Mouse (Mus musculus) limb, embryonic 13.5 days (tissue): ENCODE data around the gene Fbxw4. TPM values are rescaled to one million over a fixed set of nuclear protein-coding genes. Genes with fewer than 3 reads are reported as not detected.

Experiments used
- ATAC-seq: fragments of 200-750 bp; cut with Nextera tagmentation; 2 replicates; pipeline ENCODE4 v1.8.0; 2017; ENCODE audit warnings: low read depth, moderate number of reproducible peaks, moderate TSS enrichment; ENCODE audit not compliant: low FRiP score
- H3K27ac ChIP-seq: fragments of 300-500 bp; sonication (generic); 2 replicates; pipeline ENCODE4 v1.5.1; 2015; ENCODE audit warnings: inconsistent platforms, mild to moderate bottlenecking, moderate library complexity
- H3K27me3 ChIP-seq: fragments of 300-500 bp; sonication (generic); 2 replicates; pipeline ENCODE4 v1.6.1; 2015; ENCODE audit warnings: mild to moderate bottlenecking, inconsistent platforms
- H3K36me3 ChIP-seq: fragments of 300-500 bp; sonication (generic); 2 replicates; pipeline ENCODE4 v1.6.1; 2015; ENCODE audit warnings: inconsistent platforms, mild to moderate bottlenecking, moderate library complexity
- H3K4me1 ChIP-seq: fragments of 300-500 bp; sonication (generic); 2 replicates; pipeline ENCODE4 v1.6.1; 2015; ENCODE audit warnings: inconsistent platforms
- H3K4me2 ChIP-seq: fragments of 300-500 bp; sonication (generic); replicated peaks from 2 replicates; pipeline ENCODE4 v1.6.1; 2015; ENCODE audit warnings: inconsistent platforms, mild to moderate bottlenecking, moderate library complexity
- H3K4me3 ChIP-seq: fragments of 300-500 bp; sonication (generic); 2 replicates; pipeline ENCODE4 v1.5.1; 2015; ENCODE audit warnings: moderate library complexity, mild to moderate bottlenecking, inconsistent platforms
- H3K9ac ChIP-seq: fragments of 300-500 bp; sonication (generic); 2 replicates; pipeline ENCODE4 v1.6.1; 2015; ENCODE audit warnings: mild to moderate bottlenecking, inconsistent platforms
- H3K9me3 ChIP-seq: fragments of 300-500 bp; sonication (generic); 2 replicates; pipeline ENCODE4 v1.6.1; 2016; ENCODE audit warnings: inconsistent platforms
- WGBS: fragments of 180-500 bp; shearing (Covaris S2); methylation state at CpG from one replicate; pipeline ENCODE4 v1.1.7; 2015; 5-methylcytosine and 5-hydroxymethylcytosine counted together
- polyA plus RNA-seq: library from polyadenylated mRNA; unstranded; fragments of >200 nt; fragmentation: Nextera tagmentation; extraction: Ambion mirVana; gene quantifications from 2 replicates; pipeline ENCODE4 v1.2.1, GENCODE M21; 2015

Gene Fbxw4
- 4.5 and 5.6 TPM in 2 replicates for polyA plus RNA-seq

- Histone ChIP-seq H3K9ac (peak within 1 kb of the TSS; percentile 99), H3K4me2 (peak within 1 kb of the TSS; percentile 72), H3K4me3 (peak within 1 kb of the TSS; percentile 90), H3K27me3 (no peaks in the 10 kb centered on the region), H3K9me3 (no peaks in the 10 kb centered on the region), H3K27ac (peak within 1 kb of the TSS; percentile 97), H3K36me3 (no peaks in the 10 kb centered on the region), H3K4me1 (peaks cover 42% of the 10 kb centered on the region)
- under 1% methylated on average over 93 of the region's 94 CpGs for WGBS
- peak; percentile 83 for ATAC-seq
Measured at GRCm38 (mm10) chr19:45659738-45660502, at the start of gene Fbxw4. Fbxw4 (minus strand) TSS chr19:45660312.

- Histone ChIP-seq H3K4me2 (no peak overlapping the region), H3K27ac (no peak overlapping the region), H3K27me3 (no peaks in the 10 kb centered on the region), H3K4me1 (0 out of 2 replicates have a peak, but pooled peaks cover 4% of the 10 kb centered on the region), H3K9me3 (0 out of 2 replicates have a peak, but pooled peaks cover 3% of the 10 kb centered on the region), H3K9ac (no peak overlapping the region), H3K36me3 (no peaks in the 10 kb centered on the region), H3K4me3 (no peak overlapping the region)
- ATAC-seq: no peak
- WGBS: 53% methylated on average over 3 of the region's 3 CpGs
Measured at GRCm38 (mm10) chr19:45708704-45709103, 48.6 kb upstream of the Fbxw4 start.

DNA sequence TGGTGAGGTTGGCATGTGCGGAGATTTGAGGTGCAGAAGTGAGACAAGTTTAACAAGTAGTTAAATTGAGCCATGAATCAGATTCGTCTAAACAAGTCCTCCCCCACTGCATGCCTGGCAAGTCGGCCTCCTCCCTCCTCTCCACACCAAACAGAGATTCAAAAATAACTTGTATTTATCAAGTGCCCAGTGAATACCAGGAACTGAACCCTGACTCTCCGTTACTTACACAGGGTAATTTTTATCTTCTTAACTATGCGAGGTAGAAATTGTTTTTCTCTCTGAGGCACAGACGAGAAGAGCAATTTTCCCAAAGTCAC lies 36.1 kb upstream of the Fbxw4 start:
- WGBS: 43% methylated on average over 6 of the region's 6 CpGs
- H3K4me3 ChIP-seq: no peak overlapping the region
- H3K36me3 ChIP-seq: no peaks in the 10 kb centered on the region
- no peaks in the 10 kb centered on the region; the same call in 1 of the 2 replicates for H3K27me3 ChIP-seq
- ATAC-seq: no peak
- peak overlapping the region; percentile 23; the same call in 1 of the 2 replicates for H3K4me2 ChIP-seq
- H3K9me3 ChIP-seq: no peaks in the 10 kb centered on the region
- H3K4me1 ChIP-seq: peaks cover 8% of the 10 kb centered on the region; the same call in 1 of the 2 replicates
- H3K9ac ChIP-seq: no peak overlapping the region
- H3K27ac ChIP-seq: no peak overlapping the region

- ATAC-seq: no peak
- Histone ChIP-seq H3K9me3 (no peaks in the 10 kb centered on the region), H3K9ac (no peak overlapping the region), H3K27ac (no peak overlapping the region), H3K4me3 (no peak overlapping the region), H3K4me1 (peaks cover 13% of the 10 kb centered on the region; the same call in 1 of the 2 replicates), H3K36me3 (no peaks in the 10 kb centered on the region), H3K4me2 (peak overlapping the region; percentile 23; the same call in 1 of the 2 replicates), H3K27me3 (no peaks in the 10 kb centered on the region; the same call in 1 of the 2 replicates)
- WGBS: 45% methylated on average over 25 of the region's 25 CpGs
Measured at GRCm38 (mm10) chr19:45695496-45696280, 35.6 kb upstream of the Fbxw4 start.

DNA sequence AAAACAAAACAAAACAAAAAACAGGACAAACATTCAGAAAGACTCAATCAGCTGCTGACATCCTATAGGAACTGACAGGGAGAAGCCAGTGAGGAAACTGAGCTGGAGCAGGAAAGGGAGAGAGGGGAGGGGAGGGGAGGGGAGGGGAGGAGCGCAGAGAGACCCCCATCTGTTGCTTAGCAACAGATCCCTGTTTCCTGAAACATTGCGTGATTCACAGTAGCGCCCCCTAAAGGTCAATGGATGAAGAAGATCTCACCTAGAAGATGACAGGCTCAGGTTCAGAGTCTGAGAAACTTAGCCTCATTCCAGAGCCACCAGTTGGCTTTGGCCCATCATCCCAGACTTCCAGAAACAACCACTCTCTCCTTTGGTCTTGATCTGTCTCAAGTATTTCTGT lies 33.9 kb upstream of the Fbxw4 start:
- no peaks in the 10 kb centered on the region for H3K9me3 ChIP-seq
- no peaks in the 10 kb centered on the region; the same call in 1 of the 2 replicates for H3K27me3 ChIP-seq

GRCm38 (mm10) chr19:45692211-45692610 lies 32.1 kb upstream of the Fbxw4 start:
- no peaks in the 10 kb centered on the region; the same call in 1 of the 2 replicates for H3K27me3 ChIP-seq
- H3K4me3 ChIP-seq: no peak overlapping the region
- H3K9me3 ChIP-seq: no peaks in the 10 kb centered on the region
- H3K27ac ChIP-seq: no peak overlapping the region
- H3K4me2 ChIP-seq: no peak overlapping the region
- H3K4me1 ChIP-seq: peaks cover 16% of the 10 kb centered on the region
- no peak overlapping the region for H3K9ac ChIP-seq
- ATAC-seq: no peak
- no peaks in the 10 kb centered on the region for H3K36me3 ChIP-seq
- 88% methylated on average over 8 of the region's 8 CpGs for WGBS

More for the DNA sequence above, 33.9 kb upstream of the Fbxw4 start:
- no peak overlapping the region for H3K4me3 ChIP-seq
- H3K9ac ChIP-seq: no peak overlapping the region
- H3K36me3 ChIP-seq: no peaks in the 10 kb centered on the region
- peaks cover 16% of the 10 kb centered on the region for H3K4me1 ChIP-seq
- ATAC-seq: no peak
- H3K4me2 ChIP-seq: no peak overlapping the region
- H3K27ac ChIP-seq: no peak overlapping the region
- WGBS: 33% methylated on average over 3 of the region's 3 CpGs

- 0 out of 2 replicates have a peak, but pooled peaks cover 2% of the 10 kb centered on the region for H3K27me3 ChIP-seq
- peaks cover 16% of the 10 kb centered on the region for H3K4me1 ChIP-seq
- H3K36me3 ChIP-seq: no peaks in the 10 kb centered on the region
- H3K4me3 ChIP-seq: no peak overlapping the region
- no peak overlapping the region for H3K9ac ChIP-seq
- whole genome bisulfite sequencing: 45% methylated on average over 8 of the region's 8 CpGs
- no peak for ATAC-seq
- H3K27ac ChIP-seq: no peak overlapping the region; the same call in 1 of the 2 replicates
- H3K4me2 ChIP-seq: no peak overlapping the region
- H3K9me3 ChIP-seq: no peaks in the 10 kb centered on the region
Measured at GRCm38 (mm10) chr19:45691001-45691535, 31.0 kb upstream of the Fbxw4 start.

- Histone ChIP-seq H3K9me3 (no peaks in the 10 kb centered on the region), H3K27ac (no peak overlapping the region), H3K4me1 (peaks cover 10% of the 10 kb centered on the region), H3K4me3 (no peak overlapping the region), H3K36me3 (no peaks in the 10 kb centered on the region), H3K9ac (no peak overlapping the region), H3K27me3 (0 out of 2 replicates have a peak, but pooled peaks cover 5% of the 10 kb centered on the region), H3K4me2 (no peak overlapping the region)
- ATAC-seq: no peak
- 65% methylated on average over 4 of the region's 4 CpGs for WGBS
Measured at GRCm38 (mm10) chr19:45687001-45687400, 26.9 kb upstream of the Fbxw4 start.

GRCm38 (mm10) chr19:45683676-45684075 lies 23.6 kb upstream of the Fbxw4 start:
- 65% methylated on average over 10 of the region's 10 CpGs for WGBS
- Histone ChIP-seq H3K4me3 (no peak overlapping the region), H3K4me2 (no peak overlapping the region), H3K27me3 (peaks cover 16% of the 10 kb centered on the region; the same call in 1 of the 2 replicates), H3K9me3 (no peaks in the 10 kb centered on the region), H3K4me1 (no peaks in the 10 kb centered on the region), H3K36me3 (no peaks in the 10 kb centered on the region), H3K9ac (no peak overlapping the region), H3K27ac (no peak overlapping the region)
- no peak for ATAC-seq

GRCm38 (mm10) chr19:45680495-45681130 lies 20.5 kb upstream of the Fbxw4 start:
- Histone ChIP-seq H3K4me2 (no peak overlapping the region), H3K9me3 (no peaks in the 10 kb centered on the region), H3K4me3 (no peak overlapping the region), H3K36me3 (no peaks in the 10 kb centered on the region), H3K4me1 (peaks cover 12% of the 10 kb centered on the region), H3K27me3 (peaks cover 34% of the 10 kb centered on the region), H3K27ac (no peak overlapping the region), H3K9ac (no peak overlapping the region)
- 65% methylated on average over 3 of the region's 3 CpGs for WGBS
- no peak for ATAC-seq

DNA sequence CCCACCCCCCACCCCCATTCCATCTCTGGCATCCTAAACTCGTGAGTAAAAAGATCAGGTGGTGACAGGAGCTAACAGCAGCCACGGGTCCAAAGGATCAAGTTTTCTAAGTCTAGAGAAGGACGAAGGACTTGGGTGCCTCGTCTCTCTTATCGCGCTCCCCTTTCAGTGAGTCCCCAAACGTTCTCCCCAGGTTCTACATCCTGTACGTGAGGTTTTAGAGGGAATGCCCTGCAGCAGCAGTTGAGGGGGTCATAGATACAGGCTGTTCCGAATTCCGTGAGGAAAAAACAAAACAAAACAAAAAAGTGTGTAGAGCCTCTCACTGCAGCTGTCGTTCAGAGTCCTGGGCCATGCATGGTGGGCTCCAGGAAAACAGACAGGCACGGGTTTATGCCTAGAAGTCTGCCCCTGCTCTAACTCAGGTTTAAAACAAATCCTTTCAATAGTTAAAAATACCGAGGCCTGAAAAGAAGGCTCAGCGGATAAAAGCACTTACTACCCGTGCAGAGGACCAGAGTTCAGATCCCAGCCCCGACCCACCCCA lies 16.7 kb upstream of the Fbxw4 start:
- peaks cover 14% of the 10 kb centered on the region for H3K4me1 ChIP-seq
- H3K4me2 ChIP-seq: peak overlapping the region; percentile 73
- H3K27ac ChIP-seq: no peak overlapping the region
- no peak for ATAC-seq
- no peaks in the 10 kb centered on the region; the same call in 1 of the 2 replicates for H3K9me3 ChIP-seq
- H3K36me3 ChIP-seq: no peaks in the 10 kb centered on the region
- H3K4me3 ChIP-seq: peak overlapping the region; percentile 42
- 8% methylated on average over 16 of the region's 16 CpGs for WGBS
- peaks cover 62% of the 10 kb centered on the region for H3K27me3 ChIP-seq
- no peak overlapping the region; the same call in 1 of the 2 replicates for H3K9ac ChIP-seq
